Mouse (Mus musculus): ENCODE measurements at regions not wholly inside any gene's neighbourhood (a gene's known extent, or its start where the extent isn't known, plus 50 kb on each side); places are given as distances from the start of the nearest gene placed in this dataset.

DNA sequence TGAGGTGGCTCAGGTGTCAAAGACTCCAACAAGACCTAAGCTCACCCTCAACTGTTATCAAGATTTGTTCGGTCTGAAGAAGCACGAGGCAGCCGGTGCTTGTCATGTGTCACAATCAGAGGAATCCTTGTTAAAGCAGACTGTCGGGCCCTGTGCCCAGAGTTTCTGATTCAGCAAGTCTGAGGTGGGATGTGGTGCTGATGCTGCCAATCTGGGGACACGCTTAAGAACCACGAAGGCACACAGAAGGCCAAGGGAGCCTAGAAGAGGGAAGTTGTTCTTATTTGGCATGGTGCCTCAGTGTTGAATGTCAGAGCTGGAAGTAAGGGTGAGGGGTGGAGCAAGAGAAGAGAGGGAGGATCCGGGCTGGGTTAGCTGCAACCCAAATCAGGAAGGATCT lies 85.0 kb downstream of the Ephb3 start:
- no peak for TF ChIP-seq CTCF (IDR thresholded peaks at IDR 0.05; ENCODE audit: borderline replicate concordance, insufficient read depth, low read length)
- no peak for TF ChIP-seq POLR2A (IDR thresholded peaks at IDR 0.05; ENCODE audit: low read depth, low read length)
